Mouse (Mus musculus): Measurements from ENCODE around the gene Mamstr.

Mamstr gene

DNA sequence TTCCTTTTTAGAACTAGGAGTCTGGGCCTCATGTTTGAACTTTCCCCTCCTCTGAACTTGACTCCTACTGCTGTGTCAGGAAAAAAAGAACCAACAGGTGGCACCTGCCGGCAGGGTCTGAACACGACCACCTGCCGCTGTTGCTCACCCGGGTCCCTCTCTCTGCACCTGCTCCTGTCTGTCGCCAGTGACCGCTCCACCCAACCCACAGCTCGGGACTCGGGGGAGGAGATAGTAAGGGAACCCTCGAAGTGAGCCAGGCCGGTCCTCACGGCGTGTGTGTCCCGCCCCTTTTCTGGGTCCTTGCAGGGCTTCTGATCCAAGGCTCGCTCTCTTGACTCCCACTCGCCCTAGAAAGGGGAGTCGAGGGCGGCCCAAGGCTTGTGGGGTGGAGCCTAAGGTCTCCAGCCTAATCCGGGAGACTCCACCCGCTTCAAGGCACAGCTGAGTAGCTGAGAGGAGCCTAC, at the start of gene Mamstr:
Gene Mamstr, plus strand, starts transcription at position 417 of the 467 bp plus-strand sequence.
- DNase-seq (ENCODE audit: low read depth, low spot score): no peak

DNA sequence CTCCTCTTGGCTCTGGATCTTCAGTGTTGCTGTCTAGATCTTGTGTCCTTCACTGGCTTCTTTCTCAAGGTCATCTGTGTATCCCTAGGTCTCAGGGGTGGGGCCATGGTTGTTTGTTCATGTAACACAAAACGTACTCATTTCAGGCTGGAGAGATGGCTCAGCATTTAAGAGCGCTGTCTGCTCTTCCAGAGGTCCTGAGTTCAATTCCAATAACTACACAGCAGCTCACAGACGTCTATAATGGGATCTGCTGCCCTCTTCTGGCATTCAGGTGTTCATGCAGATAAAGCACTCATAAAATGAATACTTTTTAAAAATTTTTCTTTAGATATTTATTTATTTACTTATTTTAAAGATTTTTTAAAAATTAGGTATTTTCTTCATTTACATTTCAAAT, 48.9 kb upstream of the Mamstr start:
- no peak for DNase-seq (ENCODE audit: low read depth, low spot score)

DNA sequence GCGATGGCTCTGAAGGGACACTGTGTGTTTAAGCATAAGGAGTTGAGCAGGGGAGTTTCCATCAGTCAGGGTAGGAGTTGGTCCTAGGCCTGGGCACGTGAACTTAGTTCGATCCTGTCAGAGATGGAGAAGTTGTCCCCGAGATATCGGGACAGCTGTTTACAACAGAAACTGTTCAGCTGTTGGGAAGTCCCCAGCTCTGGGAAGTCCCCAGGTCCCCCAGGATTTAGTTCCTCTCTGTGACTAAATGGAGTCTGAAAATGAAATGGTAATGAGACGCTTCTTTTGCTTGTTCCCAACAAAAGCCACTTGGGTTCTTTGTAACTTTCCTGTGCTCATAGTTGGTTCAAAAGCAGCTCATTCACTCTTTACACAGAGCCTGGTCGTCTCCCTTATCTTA, 47.9 kb upstream of the Mamstr start:
- no peak for DNase-seq (ENCODE audit: low read depth, low spot score)

DNA sequence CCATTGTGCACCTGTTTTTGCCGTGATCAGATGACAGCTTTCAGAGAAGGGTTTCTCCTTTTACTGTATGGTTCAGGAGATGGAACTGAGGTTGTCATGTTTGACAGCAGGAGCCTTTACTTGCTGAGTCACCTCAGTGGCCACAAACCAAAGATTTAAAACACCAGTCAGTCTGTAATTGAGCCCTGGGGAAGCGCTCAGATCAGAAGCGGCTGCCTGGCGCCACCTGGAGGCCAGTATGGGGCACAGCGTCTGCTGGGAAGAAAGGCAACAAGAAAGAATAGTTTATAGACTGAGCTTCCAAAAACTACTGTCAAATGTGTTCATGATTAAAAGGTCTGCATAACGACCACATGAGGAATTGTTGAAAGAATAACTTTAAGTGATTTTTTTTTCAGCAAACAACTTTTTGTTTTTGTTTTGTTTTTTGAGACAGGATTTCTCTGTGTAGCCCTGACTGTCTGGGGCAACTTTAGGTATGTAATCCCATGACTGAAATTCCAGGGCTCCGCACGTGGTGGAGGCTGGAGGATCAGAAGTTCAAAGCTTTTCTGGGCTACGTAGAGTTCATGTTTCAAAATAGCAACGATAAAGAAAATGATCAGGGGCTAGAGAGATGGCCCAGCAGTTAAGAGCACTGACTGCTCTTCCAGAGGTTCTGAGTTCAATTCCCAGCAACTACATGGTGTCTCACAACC, 46.5 kb upstream of the Mamstr start:
- no peak for DNase-seq (ENCODE audit: low read depth, low spot score)

DNA sequence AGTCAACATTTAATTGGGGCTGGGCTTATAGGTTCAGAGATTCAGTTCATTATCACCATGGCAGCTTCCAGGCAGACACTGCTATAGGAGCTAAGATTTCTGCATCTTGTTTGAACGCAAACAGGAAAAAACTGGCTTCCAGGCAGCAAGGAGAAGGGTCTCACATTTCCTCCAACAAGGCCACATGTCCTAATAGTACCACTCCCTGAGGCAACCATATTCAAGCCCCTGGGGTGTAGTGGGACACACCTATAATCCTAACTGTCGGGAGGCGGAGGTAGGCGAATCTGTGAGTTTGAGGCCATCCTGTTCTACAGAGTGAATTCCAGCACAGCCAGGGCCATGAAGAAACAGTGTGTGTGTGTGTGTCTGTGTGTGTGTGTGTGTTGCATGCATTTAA, 44.6 kb upstream of the Mamstr start:
- DNase-seq (ENCODE audit: low read depth, low spot score): no peak

DNA sequence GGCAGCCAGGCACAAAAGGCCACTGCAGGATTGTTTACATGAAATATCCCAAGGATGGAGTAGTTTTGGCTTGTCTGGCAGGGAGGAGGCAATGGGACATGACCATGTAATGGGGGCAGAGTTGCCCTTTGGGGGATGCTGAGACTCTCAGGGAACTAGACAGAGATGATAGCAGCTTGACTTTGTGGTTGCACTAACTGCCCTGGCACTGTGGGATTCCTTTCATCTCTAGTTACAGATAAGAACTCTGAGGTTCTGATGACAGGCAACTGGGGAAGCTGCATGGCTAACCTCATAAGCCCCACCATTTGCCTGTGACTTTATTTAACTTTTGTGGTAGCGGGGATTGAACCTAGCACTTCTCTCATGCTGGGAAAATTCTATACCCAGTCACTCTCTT, 43.7 kb upstream of the Mamstr start:
- DNase-seq (ENCODE audit: low read depth, low spot score): no peak

DNA sequence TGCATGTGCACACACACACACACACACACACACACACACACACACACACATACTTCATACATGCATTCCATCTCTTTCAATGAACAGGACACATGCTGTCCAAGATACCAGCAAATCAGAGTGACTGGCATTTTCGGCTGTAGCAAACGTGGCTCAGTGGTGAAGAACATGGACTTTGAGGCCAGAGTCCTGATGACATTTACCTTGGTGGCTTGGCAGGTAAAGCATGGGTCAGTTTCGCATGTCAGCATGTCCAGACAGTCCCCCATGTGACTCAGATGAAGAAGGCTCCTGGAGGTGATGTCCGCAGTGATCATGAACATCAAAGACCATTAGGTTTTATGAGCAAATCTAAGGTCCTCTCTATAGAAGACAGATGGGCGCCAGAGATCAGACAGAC, 42.8 kb upstream of the Mamstr start:
- no peak for DNase-seq (ENCODE audit: low read depth, low spot score)

DNA sequence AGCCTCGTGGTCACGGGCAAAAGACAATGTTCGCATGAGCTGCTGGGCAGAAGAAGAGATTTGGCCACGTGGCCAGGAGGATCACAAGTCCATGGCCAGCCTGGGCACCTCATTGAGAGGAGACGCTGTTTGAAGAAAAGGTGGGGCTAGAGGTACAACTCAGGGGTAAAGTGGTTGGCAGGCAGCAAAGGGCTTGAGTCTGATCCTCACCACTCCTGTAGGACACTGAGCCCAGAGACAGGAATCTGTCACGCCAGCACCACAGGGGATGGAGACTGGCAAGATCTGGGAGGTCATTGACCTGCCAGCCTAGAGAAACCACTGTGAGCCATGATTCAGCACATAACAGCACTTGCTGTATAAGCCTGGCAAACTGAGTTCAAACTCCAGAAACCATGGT, 42.2 kb upstream of the Mamstr start:
- DNase-seq (ENCODE audit: low read depth, low spot score): no peak

DNA sequence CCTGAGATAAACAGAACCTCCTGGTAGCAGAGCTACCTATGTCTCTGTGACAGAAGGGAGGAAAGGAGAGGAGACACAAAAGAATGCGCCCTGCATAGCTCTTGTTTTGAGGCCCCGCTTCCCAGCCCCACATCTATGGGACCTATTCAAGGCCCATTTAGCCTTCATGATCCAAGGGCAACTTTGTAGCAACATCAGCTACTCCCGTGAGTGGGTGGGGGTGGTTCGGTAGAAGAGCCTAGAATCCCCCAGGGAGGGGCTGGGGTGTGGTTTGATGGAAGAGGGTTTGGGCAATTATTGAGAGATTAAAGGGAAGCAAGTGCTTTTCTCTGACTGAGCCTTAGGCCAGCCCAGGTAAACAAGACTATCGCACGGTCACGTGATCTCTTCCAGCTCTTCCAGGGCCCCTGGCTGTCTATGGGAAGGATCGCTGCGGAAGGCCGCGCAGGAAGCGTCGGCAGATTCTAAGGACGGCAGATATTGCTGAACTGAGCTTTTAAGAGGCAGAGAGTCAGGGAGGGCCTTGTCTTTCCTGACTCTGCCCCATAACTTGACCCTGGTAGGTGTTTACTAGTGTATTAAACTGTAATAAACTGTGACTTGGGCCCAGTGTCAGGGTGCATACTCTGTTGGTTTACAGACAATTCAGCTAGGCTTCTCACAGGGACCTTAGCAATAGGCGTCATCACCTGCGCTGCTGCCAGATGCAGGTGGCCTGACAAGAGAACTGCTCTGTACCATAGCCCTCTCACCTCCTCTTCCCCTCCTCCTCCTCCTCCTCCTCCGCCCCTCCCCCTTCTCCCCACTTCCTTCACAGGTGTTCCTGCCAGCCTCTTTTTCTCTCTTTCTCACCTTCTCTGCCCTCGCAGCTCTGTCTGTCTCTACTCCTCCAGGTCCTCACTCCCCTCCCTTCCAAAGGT, 40.6 kb upstream of the Mamstr start:
- no peak for DNase-seq (ENCODE audit: low read depth, low spot score)

DNA sequence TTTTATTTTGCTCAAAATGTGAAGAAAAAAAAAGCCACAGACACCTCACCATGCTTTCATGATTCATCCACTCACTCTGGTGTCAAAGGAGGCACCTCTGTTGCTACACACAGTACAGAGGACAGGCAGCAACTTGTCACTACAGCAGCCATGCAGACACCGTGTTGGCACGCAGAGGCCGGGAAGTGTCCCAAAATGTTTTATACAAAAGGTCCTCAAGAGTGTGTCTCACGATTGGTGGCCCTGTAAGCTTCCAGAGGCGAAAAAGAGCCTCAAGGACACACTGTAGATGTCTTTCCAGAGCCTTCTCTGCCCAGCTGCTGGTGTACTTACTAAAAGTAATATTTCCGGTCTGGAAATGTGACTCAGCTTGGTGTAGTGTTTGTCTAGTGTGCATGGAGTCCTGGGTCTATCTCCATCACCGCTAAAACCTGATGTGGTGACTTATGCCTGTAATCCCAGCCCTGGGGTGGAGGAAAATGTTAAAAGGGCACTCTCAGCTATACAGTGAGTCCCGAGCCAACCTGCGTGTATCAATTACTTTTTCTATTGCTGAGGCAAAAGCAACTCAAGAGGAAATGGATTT, 34.0 kb upstream of the Mamstr start:
- no peak for DNase-seq (ENCODE audit: low read depth, low spot score)

DNA sequence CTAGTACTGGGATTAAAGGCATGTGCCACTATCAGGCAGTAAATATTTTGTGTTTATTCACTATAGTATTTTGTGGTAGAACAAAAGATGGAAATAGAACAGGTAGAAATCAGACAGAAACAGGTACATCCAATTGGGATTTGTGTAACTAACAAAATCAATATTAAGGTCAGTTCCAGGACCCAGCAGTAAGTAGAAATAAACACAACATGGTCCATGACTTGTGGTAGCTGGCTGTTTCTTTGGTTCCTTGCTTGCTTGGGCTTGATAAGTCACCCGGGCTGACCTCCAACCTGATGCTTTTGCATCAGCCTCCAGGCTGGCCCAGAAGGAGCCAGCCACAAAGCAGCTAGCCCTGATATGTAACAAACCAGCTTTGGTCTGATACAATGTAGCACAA, 30.3 kb upstream of the Mamstr start:
- no peak for DNase-seq (ENCODE audit: low read depth, low spot score)

DNA sequence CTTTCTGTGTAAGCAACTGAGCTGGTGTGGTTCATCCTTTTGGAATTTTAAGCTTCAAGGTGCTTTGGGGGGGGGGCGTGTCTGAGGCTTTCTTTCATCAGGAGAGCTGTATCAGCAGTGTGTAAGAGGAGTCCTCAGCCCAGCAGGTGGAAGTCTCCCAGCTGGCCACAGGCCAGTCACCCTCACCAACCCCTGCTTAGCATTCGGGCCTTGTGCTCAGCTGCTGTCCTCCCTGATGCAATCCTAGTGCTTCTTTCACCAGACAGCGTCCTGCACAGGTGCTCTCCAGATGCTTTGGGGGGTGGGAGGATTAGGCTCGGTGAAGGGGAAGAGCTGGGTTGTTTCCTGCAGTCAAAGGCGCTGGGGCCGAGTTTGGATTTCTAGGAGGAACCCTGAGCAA, 23.5 kb upstream of the Mamstr start:
- no peak for DNase-seq (ENCODE audit: low read depth, low spot score)

DNA sequence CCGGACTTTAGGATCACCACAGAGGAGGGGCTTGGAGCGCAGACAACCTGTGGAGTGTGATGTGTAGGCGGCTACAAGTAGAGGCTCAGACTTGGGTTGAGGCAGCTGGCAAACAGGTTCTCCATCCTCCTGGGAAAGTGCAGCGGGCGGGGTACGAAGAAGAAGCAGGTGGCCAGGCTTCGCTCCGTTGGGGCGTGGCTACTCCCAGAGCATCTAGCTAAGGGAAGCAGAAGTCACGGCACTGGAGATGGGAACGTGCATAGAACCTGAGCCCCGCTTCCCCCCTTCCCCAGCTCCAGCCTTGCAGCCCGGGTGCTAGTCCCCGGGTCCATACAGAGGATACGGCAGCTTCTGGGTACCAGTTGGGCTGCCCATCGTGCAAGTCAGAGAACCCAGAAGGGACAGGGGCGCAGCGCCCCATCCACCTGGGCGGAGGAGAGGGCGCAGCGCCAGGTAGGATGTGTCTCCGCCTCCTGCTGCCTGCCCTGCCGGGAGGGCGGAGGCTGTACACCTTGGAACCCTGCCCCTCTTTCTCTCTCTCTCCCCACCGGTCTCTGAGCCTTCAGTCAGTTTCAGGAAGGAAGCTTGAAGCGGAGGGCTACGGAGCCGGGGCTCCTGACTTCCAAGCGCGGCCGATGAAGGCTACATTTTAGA, 22.6 kb upstream of the Mamstr start, which contains the start of gene Fut1:
Gene Fut1, plus strand, starts transcription at position 248 of the 654 bp plus-strand sequence.
- DNase-seq (ENCODE audit: low read depth, low spot score): no peak

DNA sequence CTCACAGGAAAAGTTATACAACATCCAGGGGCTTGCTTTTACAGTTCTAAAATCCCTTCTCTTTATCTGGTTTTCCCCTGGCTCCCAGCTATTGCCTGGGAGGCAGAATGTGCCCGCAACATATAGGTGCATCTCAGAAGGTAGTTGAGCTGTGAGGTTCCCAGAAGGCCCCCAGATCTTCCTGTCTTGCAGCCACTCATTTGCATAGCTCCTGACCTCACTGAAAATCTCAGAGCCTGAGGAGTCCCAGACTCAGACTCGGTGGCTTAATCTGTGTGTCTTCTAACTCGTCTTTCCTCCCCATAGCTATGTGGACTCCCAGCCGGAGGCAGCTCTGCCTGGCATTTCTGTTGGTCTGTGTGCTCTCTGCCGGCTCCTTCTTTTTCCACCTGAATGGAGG, 21.5 kb upstream of the Mamstr start:
- DNase-seq (ENCODE audit: low read depth, low spot score): no peak

DNA sequence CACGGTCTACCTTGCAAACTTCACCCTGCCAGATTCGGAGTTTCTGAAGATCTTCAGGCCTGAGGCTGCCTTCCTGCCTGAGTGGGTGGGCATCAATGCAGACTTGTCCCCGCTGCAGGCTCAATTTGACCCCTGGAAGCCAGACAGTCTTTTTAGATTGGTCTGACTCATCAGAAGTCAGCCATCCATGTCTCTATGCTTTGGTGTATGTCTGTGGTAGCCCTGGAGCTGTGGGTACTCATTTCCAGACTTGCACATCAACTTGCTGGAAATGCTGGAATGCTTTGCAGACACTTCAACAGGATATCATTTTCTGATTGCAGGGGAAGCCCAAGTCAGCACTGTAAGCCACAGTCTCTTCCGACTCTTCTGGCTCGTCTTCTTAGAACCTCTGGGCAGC, 20.2 kb upstream of the Mamstr start:
- DNase-seq (ENCODE audit: low read depth, low spot score): no peak

DNA sequence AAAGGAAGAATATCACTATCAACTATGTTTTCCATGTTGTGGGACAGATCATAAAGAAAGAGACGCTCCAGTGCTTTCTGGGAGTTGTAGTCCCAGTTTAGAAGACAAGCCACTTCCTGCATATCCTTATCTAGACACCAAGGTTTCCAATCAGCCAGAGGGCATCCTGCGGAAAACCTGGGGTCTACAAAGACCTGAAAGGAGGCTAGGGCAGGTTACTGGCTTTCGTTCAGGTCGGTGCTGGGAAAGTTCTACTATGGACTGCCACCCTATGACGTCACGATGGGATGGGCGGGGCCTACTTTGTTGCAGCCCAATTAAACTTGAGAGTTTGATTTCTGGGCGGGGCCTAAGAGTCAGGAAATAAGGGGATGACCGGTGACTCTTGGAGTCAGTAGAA, 18.3 kb upstream of the Mamstr start, which contains the start of gene Izumo1:
Gene Izumo1, plus strand, starts transcription at position 369 of the 400 bp plus-strand sequence.
- no peak for DNase-seq (ENCODE audit: low read depth, low spot score)

DNA sequence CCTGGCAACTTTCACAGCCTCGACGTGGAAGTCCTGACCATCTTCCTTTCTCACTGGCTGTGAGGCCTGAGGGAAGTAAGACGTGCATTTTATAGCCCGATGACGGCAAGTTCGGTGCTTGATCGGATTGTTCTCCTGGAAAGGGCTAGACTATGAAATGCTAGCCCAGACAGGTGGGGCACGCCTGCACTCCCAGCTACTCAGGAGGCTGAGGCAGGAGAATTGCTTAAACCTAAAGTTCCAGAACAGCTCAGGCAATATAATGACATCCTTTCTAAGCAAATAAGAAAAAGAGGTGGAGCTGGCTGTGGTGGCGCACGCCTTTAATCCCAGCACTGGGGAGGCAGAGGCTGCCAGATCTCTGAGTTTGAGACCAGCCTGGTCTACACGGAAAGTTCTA, 16.3 kb upstream of the Mamstr start:
- no peak for DNase-seq (ENCODE audit: low read depth, low spot score)

DNA sequence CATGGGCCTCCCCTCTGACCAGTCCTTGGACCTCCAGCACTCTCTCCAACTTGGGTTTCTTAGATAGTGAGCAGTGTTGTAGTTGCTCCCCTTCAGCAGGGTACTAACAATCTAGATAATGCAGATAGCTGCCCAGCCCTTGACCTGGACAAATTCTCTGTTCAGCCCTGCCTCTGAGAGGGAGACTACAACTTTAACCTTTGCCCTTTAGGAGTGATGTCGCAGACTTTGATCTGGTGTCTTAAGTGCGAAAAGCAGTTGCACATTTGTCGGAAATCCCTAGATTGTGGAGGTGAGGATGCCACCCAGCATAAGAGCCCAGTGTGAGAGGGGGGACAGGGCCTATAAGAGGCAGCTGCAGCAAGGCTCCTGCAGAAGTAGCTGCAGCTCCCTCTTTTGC, 15.1 kb upstream of the Mamstr start:
- no peak for DNase-seq (ENCODE audit: low read depth, low spot score)

DNA sequence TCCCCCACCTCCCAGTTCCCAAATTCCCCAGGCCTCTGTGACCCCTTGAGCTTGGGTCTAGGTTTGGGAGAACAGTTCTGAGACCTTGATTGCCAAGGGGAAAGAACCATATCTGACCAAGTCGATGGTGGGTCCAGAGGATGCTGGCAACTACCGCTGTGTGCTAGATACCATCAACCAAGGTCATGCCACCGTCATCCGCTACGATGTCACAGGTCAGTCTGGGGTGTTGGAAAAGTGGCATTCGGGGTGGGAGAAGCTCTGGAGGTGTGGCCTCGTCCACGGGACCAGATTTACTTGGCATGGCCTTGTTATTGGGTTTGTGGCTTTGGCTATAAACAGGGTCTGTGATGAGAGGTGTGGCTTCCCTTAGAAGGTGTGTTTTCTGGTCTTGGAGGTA, 14.3 kb upstream of the Mamstr start:
- DNase-seq (ENCODE audit: low read depth, low spot score): no peak

DNA sequence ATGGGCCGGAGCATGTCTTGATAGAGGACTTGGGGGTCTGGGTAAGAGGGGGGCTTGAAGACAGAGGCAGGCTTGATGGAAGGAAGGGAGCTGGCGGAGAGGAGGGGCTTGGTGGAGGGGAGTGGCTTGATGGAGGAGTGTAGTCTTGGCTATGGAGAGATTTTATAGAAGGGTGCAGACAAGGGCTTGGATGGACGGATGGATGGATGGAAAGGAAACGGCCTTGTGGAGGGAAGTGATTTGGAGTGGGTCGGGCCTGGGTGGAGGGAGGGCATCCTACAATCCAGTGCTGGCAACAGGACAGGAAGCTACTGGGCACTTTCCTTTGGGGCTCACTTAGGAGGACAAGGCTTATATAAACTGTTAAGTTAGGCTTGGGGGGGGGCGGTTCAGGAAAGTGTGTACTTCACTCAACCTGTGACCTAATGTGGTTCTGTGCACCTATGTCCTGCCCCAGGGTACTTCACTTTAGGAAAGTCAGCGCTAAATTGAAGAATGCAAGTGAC, 13.2 kb upstream of the Mamstr start:
- no peak for DNase-seq (ENCODE audit: low read depth, low spot score)

DNA sequence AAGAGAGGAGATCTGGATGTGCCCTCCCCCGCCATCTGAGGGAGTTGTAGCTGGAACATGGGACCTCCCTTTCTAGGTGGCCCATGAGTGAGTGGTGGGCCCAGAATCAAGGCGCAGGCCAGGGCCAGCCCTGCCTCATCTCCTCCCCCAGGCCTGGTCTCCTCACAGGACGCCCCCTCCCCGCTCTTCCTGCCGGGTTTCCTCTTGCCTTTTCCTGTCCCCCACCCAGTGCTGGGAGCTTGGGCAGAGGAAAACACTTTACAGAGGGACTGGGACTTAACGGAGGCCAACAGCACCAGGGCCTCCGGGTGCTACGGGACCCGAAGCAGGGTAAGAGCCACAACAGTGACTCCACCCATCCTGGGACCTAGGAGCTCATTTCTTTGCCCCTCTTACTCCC, 12.5 kb upstream of the Mamstr start, which contains the start of gene Rasip1:
Gene Rasip1, plus strand, starts transcription at position 228 of the 400 bp plus-strand sequence.
- no peak for DNase-seq (ENCODE audit: low read depth, low spot score)

Data from telencephalon, adult 2 months (tissue).